ENCODE assay signal across 8 mouse cellular contexts in the genomic region with DNA sequence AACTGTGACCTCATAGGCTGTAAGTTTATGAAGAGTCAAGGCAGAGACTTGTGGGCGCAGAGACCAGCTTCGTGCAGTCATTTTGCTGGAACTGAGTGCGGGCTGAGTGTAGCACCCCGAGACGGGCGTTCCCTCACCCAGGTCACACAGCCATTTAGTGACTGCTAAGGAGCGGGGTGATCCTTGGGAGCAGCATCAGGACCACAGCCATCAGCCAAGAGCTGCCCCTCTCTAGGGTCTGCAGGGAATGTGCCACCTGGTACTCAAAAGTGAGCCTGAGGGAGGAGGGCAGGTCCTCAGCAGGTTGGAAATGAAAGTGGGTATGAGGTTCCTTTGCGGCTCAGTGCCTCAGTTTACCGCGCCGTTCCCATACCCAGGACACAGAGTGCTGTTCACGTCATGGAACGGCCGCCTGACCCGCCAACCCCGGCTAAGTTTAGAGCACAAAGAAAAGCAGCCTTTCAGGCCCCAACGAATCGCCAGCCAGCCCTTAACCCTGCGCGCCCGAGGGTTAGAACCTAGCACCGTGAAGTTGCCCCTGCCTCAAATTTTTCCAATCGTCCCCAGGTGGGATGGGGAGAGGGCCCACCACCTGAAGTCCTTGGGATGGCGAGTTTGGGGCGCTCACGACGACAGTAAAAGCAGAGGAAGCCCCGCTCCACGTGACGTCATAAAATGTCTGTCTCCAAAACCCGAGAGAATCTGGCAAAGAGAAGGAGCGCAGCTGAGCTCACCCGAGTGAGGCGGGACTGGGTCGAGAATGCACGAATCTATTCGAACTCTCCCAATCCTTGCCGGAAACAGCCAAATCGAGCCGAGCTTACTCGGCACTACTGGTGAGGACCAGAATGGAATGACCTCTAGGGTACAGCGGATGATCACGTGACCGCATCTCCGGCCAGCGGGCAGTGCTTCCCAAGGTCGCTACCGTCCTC. TPM values are rescaled to one million over a fixed set of nuclear protein-coding genes. Genes with fewer than 3 reads are reported as not detected.
DNase-seq lines count a peak whose midpoint lies in the region; TF ChIP-seq lines count a peak whose summit lies in the region.

No protein-coding gene starts in this region.

- H3K36me3 ChIP-seq in thymus, adult 2 months (ENCODE audit: control insufficient read depth, insufficient read depth, low read length), result no peaks in the 10 kb centered on the region

- H3K27ac ChIP-seq in thymus, adult 2 months (ENCODE audit: control insufficient read depth, insufficient read depth, low read length), result no peak overlapping the region

- DNase-seq in thymus, adult 2 months, result no peak
- DNase-seq in thymus, postnatal 4 days, result no peak
- DNase-seq in embryo, embryonic 10.5 days (ENCODE audit: low spot score), result peak; percentile 69
- peak; percentile 86 to 87 for DNase-seq in heart, adult 9 months (ENCODE audit: low spot score in 2 of 2)
- DNase-seq in kidney, adult 18-20 months, result peak; percentile 85
- DNase-seq in lung, adult 2 months, result peak; percentile 56
- DNase-seq in retina, embryonic 14.5 days (ENCODE audit: low spot score), result peak; percentile 41
- DNase-seq in urinary bladder, postnatal 14 days (ENCODE audit: low spot score), result no peak

- no peak for TF ChIP-seq CTCF in thymus, adult 2 months (IDR thresholded peaks at IDR 0.05; ENCODE audit: borderline replicate concordance, control insufficient read depth, extremely low read depth, insufficient read depth, low read length, poor library complexity)
- TF ChIP-seq CTCF in lung, adult 2 months (IDR thresholded peaks at IDR 0.05; ENCODE audit: insufficient read depth, low read length), result no peak

- peaks cover 14% of the 10 kb centered on the region for H3K4me1 ChIP-seq in thymus, adult 2 months (replicated peaks; ENCODE audit: control insufficient read depth, insufficient read depth, low read length)
- peaks cover 3% of the 10 kb centered on the region for H3K4me1 ChIP-seq in lung, adult 2 months (ENCODE audit: control insufficient read depth, insufficient read depth, low read length)

- 5% methylated on average over 48 of the region's 48 CpGs for WGBS in thymus, adult 2 months
- WGBS in lung, adult 2 months, result 7% methylated on average over 48 of the region's 48 CpGs

- peaks cover 17% of the 10 kb centered on the region for H3K27me3 ChIP-seq in thymus, adult 2 months (ENCODE audit: control insufficient read depth, insufficient read depth, low read length)

- H3K4me3 ChIP-seq in thymus, adult 2 months (ENCODE audit: control insufficient read depth, insufficient read depth, low read length), result peak overlapping the region; percentile 29
- H3K4me3 ChIP-seq in lung, adult 2 months (replicated peaks; ENCODE audit: extremely low read depth, low read depth, low read length), result peak overlapping the region; percentile 22

- TF ChIP-seq POLR2A in thymus, adult 2 months (IDR thresholded peaks at IDR 0.05; ENCODE audit: control insufficient read depth, extremely low read depth, insufficient read depth, low read length, poor library complexity), result no peak
- peak; percentile 34; the same call in 1 of the 2 replicates for TF ChIP-seq POLR2A in lung, adult 2 months (IDR thresholded peaks at IDR 0.05; ENCODE audit: borderline replicate concordance, extremely low read depth, low read depth, low read length)

RNA-seq across cellular contexts. Expression of gene Rab3a, which starts 10.6 kb away (rescaled TPM):
- polyA plus RNA-seq in thymus, adult 2 months (2012; rRNA removed), result 17.8 and 20.8 TPM in 2 replicates
- 46.4 and 53.4 TPM in 2 replicates for polyA plus RNA-seq in lung, adult 2 months (2012; rRNA removed)

RNA-seq across cellular contexts. Expression of gene Mpv17l2, which starts 16.8 kb away (rescaled TPM):
- polyA plus RNA-seq in thymus, adult 2 months (2012; rRNA removed), result 72.9 and 103 TPM in 2 replicates
- polyA plus RNA-seq in lung, adult 2 months (2012; rRNA removed), result 61.6 and 80.0 TPM in 2 replicates

RNA-seq across cellular contexts. Expression of gene Pde4c, which starts 20.4 kb away (rescaled TPM):
- 4.9 and 6.2 TPM in 2 replicates for polyA plus RNA-seq in thymus, adult 2 months (2012; rRNA removed)
- 4.1 and 5.5 TPM in 2 replicates for polyA plus RNA-seq in lung, adult 2 months (2012; rRNA removed)

RNA-seq across cellular contexts. Expression of gene Gm3336, which starts 25.6 kb away (rescaled TPM):
- 0.48 and 0.50 TPM in 2 replicates for polyA plus RNA-seq in thymus, adult 2 months (2012; rRNA removed)
- polyA plus RNA-seq in lung, adult 2 months (2012; rRNA removed), result 0.43 and 1.2 TPM in 2 replicates

RNA-seq across cellular contexts. Expression of gene Pik3r2, which starts 32.6 kb away (rescaled TPM):
- polyA plus RNA-seq in thymus, adult 2 months (2012; rRNA removed), result 124 and 136 TPM in 2 replicates
- 112 and 119 TPM in 2 replicates for polyA plus RNA-seq in lung, adult 2 months (2012; rRNA removed)

Comparison
In these comparisons a context has a peak if more than half of its experiments do, and no peak if none do; other contexts are left out.
1. DNase-seq: peak in embryo, embryonic 10.5 days (single experiment), heart, adult 9 months (2 of 2), kidney, adult 18-20 months (single experiment), lung, adult 2 months (single experiment) and retina, embryonic 14.5 days (single experiment); none in thymus, adult 2 months (single experiment), thymus, postnatal 4 days (single experiment) and urinary bladder, postnatal 14 days (single experiment).